Mouse (Mus musculus): ENCODE results near the gene Kif6. TPM values are rescaled to one million over a fixed set of nuclear protein-coding genes. Genes with fewer than 3 reads are reported as not detected.

The Kif6 gene
- polyA plus RNA-seq, 2 experiments = 1.1 TPM

DNA sequence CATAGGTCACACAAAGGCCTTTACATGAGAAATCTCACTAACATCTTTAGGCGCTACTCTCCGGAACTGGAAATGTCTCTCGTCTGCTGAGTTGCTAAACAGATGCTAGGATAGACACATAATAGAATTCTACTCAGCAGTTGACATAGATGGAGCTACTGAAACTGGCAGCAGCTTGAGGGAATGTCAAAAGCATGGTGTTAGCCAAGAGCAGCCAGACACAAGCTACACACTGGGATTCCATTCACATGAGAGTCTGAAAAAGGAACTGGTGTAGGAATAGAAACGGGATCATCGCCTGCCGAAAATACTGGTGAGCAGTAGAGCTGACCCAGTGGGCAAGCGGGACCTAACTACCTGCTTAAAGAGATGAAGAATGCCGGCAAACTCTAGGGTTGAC is 117.8 kb downstream of the Kif6 start:
- Histone ChIP-seq H3K9ac (ENCODE audit: low read depth, low read length, severe bottlenecking) (no peak overlapping the region), H3K4me3 (replicated peaks; ENCODE audit: low read length) (no peak overlapping the region), H3K9me3 (ENCODE audit: control insufficient read depth, low read length) (no peaks in the 10 kb centered on the region), H3K27ac (replicated peaks; ENCODE audit: low read depth, low read length) (no peak overlapping the region), H3K36me3 (ENCODE audit: control insufficient read depth, insufficient read depth, low read length) (no peaks in the 10 kb centered on the region), H3K4me2 (replicated peaks; ENCODE audit: low read depth, low read length, severe bottlenecking) (no peak overlapping the region), H3K27me3 (ENCODE audit: control insufficient read depth, insufficient read depth, low read length) (no peaks in the 10 kb centered on the region), H3K4me1 (ENCODE audit: control insufficient read depth, insufficient read depth, low read length) (no peaks in the 10 kb centered on the region)
- 93% methylated on average over 8 of the region's 8 CpGs for WGBS
- ATAC-seq (ENCODE audit: low FRiP score, low read depth) = no peak
- DNase-seq (ENCODE audit: low spot score) = no peak
- no peak for TF ChIP-seq POLR2A (IDR thresholded peaks at IDR 0.05; ENCODE audit: borderline replicate concordance, extremely low read depth, insufficient read depth, insufficient read length)

DNA sequence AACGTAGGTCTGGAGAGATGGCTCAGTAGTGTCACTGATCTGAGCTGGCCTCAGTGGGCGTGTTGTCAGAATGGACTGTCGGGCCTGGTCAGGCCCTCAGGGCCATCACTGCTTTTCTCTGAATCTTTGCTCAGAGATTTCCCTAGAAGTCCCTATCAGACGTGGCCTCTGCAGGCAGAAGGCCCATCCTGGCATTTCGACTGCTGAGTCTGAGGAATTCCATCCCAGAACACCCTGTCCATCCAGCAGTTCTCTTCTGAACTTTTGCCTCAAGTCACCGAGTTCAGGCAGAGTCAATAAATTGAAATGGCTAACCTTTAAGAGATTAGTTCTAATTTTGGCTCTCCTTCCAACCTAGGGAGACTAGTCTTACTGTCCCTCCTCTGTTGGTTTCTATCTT is 119.1 kb downstream of the Kif6 start:
- DNase-seq (ENCODE audit: low spot score) = no peak
- H3K4me3 ChIP-seq (replicated peaks; ENCODE audit: low read length) = no peak overlapping the region
- no peak for ATAC-seq (ENCODE audit: low FRiP score, low read depth)

DNA sequence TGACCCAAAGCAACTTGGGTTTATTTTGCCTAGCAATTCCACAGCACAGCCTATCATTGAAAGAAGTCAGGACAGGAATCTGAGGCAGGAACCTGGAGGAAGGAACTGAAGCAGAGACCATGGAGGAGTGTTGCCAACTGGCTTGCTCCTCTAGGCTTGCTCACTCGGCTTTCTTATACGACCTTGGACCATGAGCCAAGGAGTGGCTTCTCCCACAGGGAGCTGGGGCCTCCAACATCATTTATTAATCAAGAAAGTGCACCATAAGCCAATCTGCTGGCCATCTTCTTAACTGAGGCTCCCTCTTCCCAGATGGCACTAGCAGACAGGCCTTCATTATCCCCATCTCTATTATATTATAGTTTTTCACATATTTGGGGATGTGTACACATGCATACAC is 119.8 kb downstream of the Kif6 start:
- H3K4me1 ChIP-seq (ENCODE audit: control insufficient read depth, insufficient read depth, low read length) = 0 out of 2 replicates have a peak, but pooled peaks cover 3% of the 10 kb centered on the region
- no peak overlapping the region for H3K27ac ChIP-seq (replicated peaks; ENCODE audit: low read depth, low read length)
- no peak overlapping the region for H3K4me3 ChIP-seq (replicated peaks; ENCODE audit: low read length)
- no peaks in the 10 kb centered on the region for H3K27me3 ChIP-seq (ENCODE audit: control insufficient read depth, insufficient read depth, low read length)
- no peaks in the 10 kb centered on the region for H3K9me3 ChIP-seq (ENCODE audit: control insufficient read depth, low read length)
- no peak for ATAC-seq (ENCODE audit: low FRiP score, low read depth)
- 80% methylated on average over 2 of the region's 2 CpGs for WGBS
- no peak for DNase-seq (ENCODE audit: low spot score)
- TF ChIP-seq POLR2A (IDR thresholded peaks at IDR 0.05; ENCODE audit: borderline replicate concordance, extremely low read depth, insufficient read depth, insufficient read length) = no peak
- H3K4me2 ChIP-seq (replicated peaks; ENCODE audit: low read depth, low read length, severe bottlenecking) = no peak overlapping the region
- no peaks in the 10 kb centered on the region for H3K36me3 ChIP-seq (ENCODE audit: control insufficient read depth, insufficient read depth, low read length)
- no peak overlapping the region for H3K9ac ChIP-seq (ENCODE audit: low read depth, low read length, severe bottlenecking)

More for the DNA sequence above, 119.1 kb downstream of the Kif6 start:
- Histone ChIP-seq H3K36me3 (ENCODE audit: control insufficient read depth, insufficient read depth, low read length) (no peaks in the 10 kb centered on the region), H3K4me2 (replicated peaks; ENCODE audit: low read depth, low read length, severe bottlenecking) (no peak overlapping the region), H3K27me3 (ENCODE audit: control insufficient read depth, insufficient read depth, low read length) (no peaks in the 10 kb centered on the region), H3K4me1 (ENCODE audit: control insufficient read depth, insufficient read depth, low read length) (0 out of 2 replicates have a peak, but pooled peaks cover 3% of the 10 kb centered on the region), H3K9me3 (ENCODE audit: control insufficient read depth, low read length) (no peaks in the 10 kb centered on the region), H3K27ac (replicated peaks; ENCODE audit: low read depth, low read length) (no peak overlapping the region), H3K9ac (ENCODE audit: low read depth, low read length, severe bottlenecking) (no peak overlapping the region)
- WGBS = 84% methylated on average over 6 of the region's 6 CpGs
- no peak for TF ChIP-seq POLR2A (IDR thresholded peaks at IDR 0.05; ENCODE audit: borderline replicate concordance, extremely low read depth, insufficient read depth, insufficient read length)

GRCm38 (mm10) chr17:49736364-49736763 is 121.4 kb downstream of the Kif6 start:
- WGBS = 74% methylated on average over 3 of the region's 3 CpGs
- Histone ChIP-seq H3K27ac (replicated peaks; ENCODE audit: low read depth, low read length) (no peak overlapping the region), H3K9ac (ENCODE audit: low read depth, low read length, severe bottlenecking) (no peak overlapping the region), H3K27me3 (ENCODE audit: control insufficient read depth, insufficient read depth, low read length) (no peaks in the 10 kb centered on the region), H3K4me1 (ENCODE audit: control insufficient read depth, insufficient read depth, low read length) (0 out of 2 replicates have a peak, but pooled peaks cover 3% of the 10 kb centered on the region), H3K9me3 (ENCODE audit: control insufficient read depth, low read length) (no peaks in the 10 kb centered on the region), H3K36me3 (ENCODE audit: control insufficient read depth, insufficient read depth, low read length) (no peaks in the 10 kb centered on the region), H3K4me2 (replicated peaks; ENCODE audit: low read depth, low read length, severe bottlenecking) (no peak overlapping the region), H3K4me3 (replicated peaks; ENCODE audit: low read length) (no peak overlapping the region)
- no peak for ATAC-seq (ENCODE audit: low FRiP score, low read depth)
- DNase-seq (ENCODE audit: low spot score) = no peak
- TF ChIP-seq POLR2A (IDR thresholded peaks at IDR 0.05; ENCODE audit: borderline replicate concordance, extremely low read depth, insufficient read depth, insufficient read length) = no peak

- TF ChIP-seq POLR2A (IDR thresholded peaks at IDR 0.05; ENCODE audit: borderline replicate concordance, extremely low read depth, insufficient read depth, insufficient read length) = no peak
- ATAC-seq (ENCODE audit: low FRiP score, low read depth) (no peak), DNase-seq (ENCODE audit: low spot score) (no peak)
- no peaks in the 10 kb centered on the region for H3K9me3 ChIP-seq (ENCODE audit: control insufficient read depth, low read length)
- H3K27me3 ChIP-seq (ENCODE audit: control insufficient read depth, insufficient read depth, low read length) = no peaks in the 10 kb centered on the region
- 0 out of 2 replicates have a peak, but pooled peaks cover 3% of the 10 kb centered on the region for H3K4me1 ChIP-seq (ENCODE audit: control insufficient read depth, insufficient read depth, low read length)
- 95% methylated on average over 6 of the region's 6 CpGs for WGBS
- no peak overlapping the region for H3K4me2 ChIP-seq (replicated peaks; ENCODE audit: low read depth, low read length, severe bottlenecking)
- no peak overlapping the region for H3K4me3 ChIP-seq (replicated peaks; ENCODE audit: low read length)
- no peaks in the 10 kb centered on the region for H3K36me3 ChIP-seq (ENCODE audit: control insufficient read depth, insufficient read depth, low read length)
- no peak overlapping the region for H3K9ac ChIP-seq (ENCODE audit: low read depth, low read length, severe bottlenecking)
- no peak overlapping the region for H3K27ac ChIP-seq (replicated peaks; ENCODE audit: low read depth, low read length)
Measured at GRCm38 (mm10) chr17:49737217-49737774, 122.4 kb downstream of the Kif6 start.
